Mouse (Mus musculus): Measurements from ENCODE around the gene Fabp3.

GRCm38 (mm10) chr4:130292271-130292670 lies 16.1 kb upstream of the Fabp3 start:
- TF ChIP-seq CTCF (IDR thresholded peaks at IDR 0.05; ENCODE audit: low read depth, low read length) (peak; percentile 95), POLR2A (IDR thresholded peaks at IDR 0.05; ENCODE audit: extremely low read depth, insufficient read depth, low read length) (no peak)
